Mouse (Mus musculus): ENCODE measurements around the gene Flywch1.
A peak's percentile ranks its signal among the peaks of the same experiment; 100 is the strongest.

Flywch1 gene

DNA sequence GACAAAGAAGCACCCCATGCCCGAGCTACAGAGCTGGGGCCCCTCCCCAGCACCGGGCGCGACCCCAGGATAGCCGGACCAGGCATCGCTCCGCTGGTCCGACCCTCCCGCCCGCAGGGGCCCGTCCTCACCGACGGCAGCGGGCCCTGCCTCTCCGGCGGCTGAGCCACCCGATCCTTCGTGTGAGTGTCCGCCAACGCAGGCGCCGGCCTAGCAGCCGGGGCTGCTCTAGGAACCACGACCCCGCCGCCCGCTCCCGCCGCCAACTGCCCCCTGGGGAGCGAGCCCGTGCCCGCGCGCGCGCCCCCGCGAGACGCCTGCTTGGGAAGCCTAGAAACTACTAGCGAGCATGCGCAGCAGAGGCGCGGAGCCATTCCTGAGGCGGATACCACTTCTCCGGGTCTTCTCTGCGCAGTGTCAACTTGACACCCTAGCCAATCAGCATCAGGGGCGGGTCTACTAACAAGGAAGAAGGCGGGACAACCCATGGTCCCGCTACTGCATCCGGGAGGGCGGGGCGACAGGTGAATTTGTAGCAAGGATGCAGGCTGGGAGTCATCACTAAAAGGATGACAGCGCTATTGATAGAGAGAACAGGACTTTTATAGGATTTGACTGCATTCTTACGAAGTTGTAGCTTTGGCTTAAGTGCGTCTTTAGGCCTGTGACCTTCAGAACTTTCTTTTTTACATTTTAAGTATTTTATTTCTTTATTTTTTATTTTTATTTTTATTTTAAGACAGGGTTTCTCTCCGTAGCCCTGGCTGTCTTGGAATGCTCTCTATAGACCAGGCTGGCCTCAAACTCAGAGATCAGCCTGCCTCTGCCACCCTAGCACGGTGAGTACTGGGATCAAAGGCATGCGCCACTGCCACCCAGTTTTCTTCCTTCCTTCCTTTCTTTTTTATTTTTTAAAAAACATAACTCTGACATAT lies at the start of gene Flywch1:
Flywch1 (minus strand) TSS at position 319 of the 935 bp plus-strand sequence.
- DNase-seq, result peak; percentile 93 to 96

- DNase-seq, result no peak
These were observed 49.3 kb upstream of the Flywch1 start for GRCm38 (mm10) chr17:23820731-23821130.

- DNase-seq, result no peak
These were observed 47.8 kb upstream of the Flywch1 start for GRCm38 (mm10) chr17:23819235-23819634.

DNA sequence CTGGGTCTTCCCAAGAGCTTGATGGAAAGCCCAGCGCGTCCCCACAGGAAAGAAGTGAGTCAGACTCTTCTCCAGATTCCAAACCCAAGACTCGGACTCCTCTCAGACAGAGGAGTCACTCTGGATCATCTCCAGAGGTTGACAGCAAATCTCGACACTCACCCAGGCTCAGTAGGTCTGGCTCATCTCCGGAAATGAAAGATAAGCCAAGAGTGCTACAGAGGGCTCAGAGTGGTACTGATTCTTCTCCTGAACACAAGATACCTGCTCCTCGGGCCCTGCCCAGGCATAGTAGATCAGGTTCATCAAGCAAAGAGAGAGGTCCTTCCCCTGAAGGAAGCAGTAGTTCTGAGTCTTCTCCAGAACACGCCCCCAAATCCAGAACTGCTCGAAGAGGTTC lies 47.2 kb upstream of the Flywch1 start:
- DNase-seq, result no peak

DNA sequence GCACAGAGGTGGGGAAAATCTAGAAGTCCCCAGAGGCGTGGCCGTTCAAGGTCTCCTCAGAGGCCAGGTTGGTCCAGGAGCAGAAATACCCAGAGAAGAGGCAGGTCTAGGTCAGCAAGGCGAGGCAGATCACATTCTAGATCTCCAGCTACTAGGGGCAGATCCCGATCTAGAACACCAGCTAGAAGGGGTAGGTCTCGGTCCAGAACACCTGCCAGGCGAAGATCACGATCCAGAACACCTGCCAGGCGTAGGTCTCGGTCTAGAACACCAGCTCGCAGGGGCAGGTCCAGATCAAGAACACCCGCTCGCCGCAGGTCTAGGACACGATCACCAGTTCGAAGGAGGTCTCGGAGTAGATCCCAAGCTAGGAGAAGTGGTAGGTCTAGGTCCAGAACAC lies 44.2 kb upstream of the Flywch1 start:
- no peak for DNase-seq

DNA sequence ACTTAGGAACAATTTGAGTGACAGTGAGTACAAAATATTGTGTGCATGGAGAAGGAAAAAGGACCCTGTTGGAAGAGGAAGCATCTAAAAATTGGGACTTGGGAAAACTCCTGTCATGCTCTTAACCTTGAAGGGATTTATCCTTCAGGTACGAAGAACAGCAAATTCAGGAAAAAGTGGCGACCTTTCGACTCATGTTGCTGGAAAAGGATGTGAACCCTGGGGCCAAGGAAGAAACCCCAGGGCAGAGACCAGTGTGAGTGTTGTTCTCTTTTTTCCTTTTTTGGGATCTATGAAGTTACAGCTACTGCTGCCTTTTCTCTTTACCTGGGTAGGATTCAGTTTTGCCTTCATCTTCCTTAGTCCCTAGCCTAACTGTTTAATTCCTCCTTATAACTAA lies 36.5 kb upstream of the Flywch1 start:
- DNase-seq, result no peak

GRCm38 (mm10) chr17:23806867-23807266 lies 35.5 kb upstream of the Flywch1 start:
- no peak for DNase-seq

GRCm38 (mm10) chr17:23804426-23805085 lies 33.2 kb upstream of the Flywch1 start:
- no peak for DNase-seq

DNA sequence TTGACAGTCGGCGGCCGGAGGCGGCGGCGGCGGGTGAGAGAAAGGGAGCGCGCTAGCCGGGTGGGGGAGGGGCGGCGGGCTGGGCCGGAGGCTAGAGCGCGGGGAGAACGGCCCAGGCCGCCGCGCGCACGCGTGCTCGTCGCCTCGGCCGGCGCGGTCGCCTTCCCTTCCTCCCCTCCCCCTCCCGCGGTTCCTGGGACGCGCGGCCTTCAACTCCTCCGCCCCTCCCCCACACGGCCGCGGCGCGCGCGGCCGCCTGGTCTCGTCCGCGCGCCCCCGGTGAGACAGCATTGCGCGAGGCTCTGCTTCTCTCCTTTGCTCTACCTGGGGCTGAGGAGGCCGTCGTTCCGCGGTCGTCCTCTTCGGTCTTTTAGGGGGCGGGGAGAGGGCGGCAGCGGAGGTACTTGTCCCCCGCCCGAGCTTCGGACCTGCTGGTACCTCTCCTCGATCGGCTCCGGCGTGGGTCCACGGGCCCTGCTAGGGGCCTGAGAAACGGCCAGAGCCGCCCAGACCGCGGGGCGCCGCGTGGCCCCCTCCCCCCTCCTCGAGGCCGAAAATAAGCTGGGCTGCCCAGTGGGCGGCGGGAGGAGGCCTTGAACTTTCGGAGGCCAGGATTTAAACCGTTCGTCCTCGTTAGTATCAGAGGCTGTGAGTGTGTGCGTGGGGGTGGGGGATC lies 32.1 kb upstream of the Flywch1 start:
- DNase-seq, result peak in 1 of 2 experiments; percentile 72

DNA sequence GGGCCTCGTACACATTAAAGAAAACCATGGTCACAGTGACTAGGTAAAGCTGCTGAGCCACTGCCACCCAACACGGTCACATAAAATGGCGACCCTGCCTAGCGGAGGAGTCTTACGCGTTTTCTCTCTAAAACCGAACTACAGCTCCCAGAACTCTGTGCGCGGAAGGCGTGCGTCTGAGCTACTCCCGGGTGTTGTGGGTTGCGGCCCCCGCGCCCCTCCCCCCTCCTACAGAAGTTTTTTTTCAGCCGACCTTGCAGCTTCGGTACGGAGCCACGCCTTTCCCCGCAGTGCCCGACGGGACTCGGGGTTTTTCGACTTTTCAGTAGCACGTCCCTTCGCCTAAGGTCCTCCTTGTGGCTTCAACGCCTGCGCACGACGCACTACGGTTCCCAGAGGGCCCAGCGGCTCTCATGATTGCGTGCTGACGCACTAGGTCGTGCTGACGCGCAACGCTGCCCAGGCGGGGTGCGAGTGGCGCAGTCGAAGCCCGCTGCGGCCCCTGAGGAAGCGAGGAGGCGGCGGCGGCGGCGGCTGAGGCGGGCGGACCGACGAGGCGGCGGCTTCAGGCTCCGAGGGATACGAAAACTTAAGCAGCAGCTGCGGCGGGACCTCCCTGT lies 31.5 kb upstream of the Flywch1 start:
- DNase-seq, result peak; percentile 89 to 97

DNA sequence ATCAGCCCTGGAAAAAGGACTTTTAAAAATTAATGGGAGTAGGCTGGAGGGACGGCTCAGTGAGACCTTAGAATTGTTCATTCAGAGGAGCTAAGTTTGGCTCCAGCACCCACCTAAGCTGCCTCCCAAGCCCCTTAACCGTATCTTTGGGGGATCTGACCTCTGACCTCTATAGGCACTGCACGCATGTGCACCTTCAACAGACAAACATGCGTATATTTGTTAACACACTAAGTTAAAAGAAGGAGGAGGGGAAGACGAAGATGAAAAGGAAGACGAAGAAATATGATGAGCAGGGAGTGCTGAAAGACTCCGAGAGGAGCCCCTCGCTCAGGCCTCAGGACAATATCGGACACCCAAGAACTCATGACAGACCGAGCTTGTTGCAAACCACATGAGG lies 30.2 kb upstream of the Flywch1 start:
- DNase-seq, result no peak

- no peak for DNase-seq
These were observed 25.9 kb upstream of the Flywch1 start for GRCm38 (mm10) chr17:23797316-23797715.

DNA sequence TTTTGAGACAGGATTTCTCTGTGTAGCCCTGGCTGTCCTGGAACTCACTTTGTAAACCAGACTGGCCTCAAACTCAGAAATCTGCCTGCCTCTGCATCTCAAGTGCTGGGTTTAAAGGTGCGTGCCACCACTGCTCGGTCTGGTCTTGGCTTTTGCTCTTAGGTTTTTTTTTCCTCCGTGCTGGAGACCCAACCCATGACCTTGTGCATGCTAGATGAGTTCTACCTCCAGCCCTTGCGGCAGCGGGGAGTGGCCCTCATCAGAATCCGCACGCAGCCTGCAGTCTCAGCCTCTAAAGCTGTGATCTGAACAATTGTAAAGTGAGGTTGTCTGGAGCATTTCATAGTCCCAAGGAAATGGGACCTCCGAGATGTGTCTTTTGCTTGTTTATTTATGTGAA lies 23.9 kb upstream of the Flywch1 start:
- DNase-seq, result no peak

GRCm38 (mm10) chr17:23791079-23791357 lies 19.6 kb upstream of the Flywch1 start:
- no peak for DNase-seq

GRCm38 (mm10) chr17:23790269-23791078 lies 19.1 kb upstream of the Flywch1 start, which contains the start of gene Srrm2:
TSS of gene Srrm2 (plus strand) at chr17:23790532.
- peak in 1 of 2 experiments; percentile 51 for DNase-seq

- DNase-seq, result no peak
These were observed 18.4 kb upstream of the Flywch1 start for GRCm38 (mm10) chr17:23789749-23790268.

GRCm38 (mm10) chr17:23788973-23789372 lies 17.6 kb upstream of the Flywch1 start:
- DNase-seq, result no peak

- no peak for DNase-seq
These were observed 15.1 kb upstream of the Flywch1 start for GRCm38 (mm10) chr17:23786510-23786931.

- DNase-seq, result peak in 1 of 2 experiments; percentile 51
These were observed 14.4 kb upstream of the Flywch1 start, which contains the start of gene Flywch2 for GRCm38 (mm10) chr17:23785561-23786471. TSS of gene Flywch2 (minus strand) at chr17:23786081.

- DNase-seq, result no peak
These were observed 11.9 kb upstream of the Flywch1 start for GRCm38 (mm10) chr17:23783352-23783751.

DNA sequence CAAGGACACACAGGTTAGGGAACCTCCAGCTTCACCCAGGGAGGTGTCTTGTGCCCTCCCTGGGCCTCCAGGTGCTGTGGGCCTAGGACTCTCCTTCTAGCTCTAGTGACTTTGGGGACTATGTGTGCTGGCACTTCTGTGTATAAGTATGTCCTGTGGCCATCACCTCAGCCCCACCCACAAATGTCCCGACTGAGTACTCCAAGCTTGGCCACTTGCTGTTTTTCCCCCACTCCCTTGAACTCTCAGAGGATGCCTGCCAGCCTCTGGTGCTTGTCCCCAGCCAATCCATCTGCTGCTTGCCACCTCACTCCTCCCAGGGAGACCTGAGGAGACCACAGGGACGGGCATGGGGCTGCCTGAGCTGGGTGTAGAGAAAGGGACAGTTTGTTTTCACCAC lies 7.0 kb upstream of the Flywch1 start:
- no peak for DNase-seq

Data from spleen, adult 18-20 months (tissue).